Mouse (Mus musculus): ENCODE data around the gene Stx19. TPM values are rescaled to one million over a fixed set of nuclear protein-coding genes. Genes with fewer than 3 reads are reported as not detected.

Stx19 gene
- total and polyA plus RNA-seq, 3 experiments: 0.11 TPM; not detected in 2

- no peaks in the 10 kb centered on the region for H3K27me3 ChIP-seq (replicated peaks)
- H3K4me3 ChIP-seq (replicated peaks in 1 of 3; ENCODE audit: low read depth in 2 of 3, low read length in 2 of 3, poor library complexity in 1 of 3): no peak overlapping the region
- dilution Hi-C loops (cut with MboI; ENCODE audit: extremely low pct_ligation_motif_present, extremely low pct_unique_long_range_greater_than_20kb, low sequenced_read_pairs) (no loop called here), in situ Hi-C loops (cut with MboI; ENCODE audit: low pct_ligation_motif_present, low pct_unique_long_range_greater_than_20kb, low sequenced_read_pairs) (no loop called here)
- no peaks in the 10 kb centered on the region for H3K79me2 ChIP-seq (replicated peaks; ENCODE audit: control insufficient read depth, extremely low read depth, insufficient read depth, poor library complexity, severe bottlenecking)
- no peaks in the 10 kb centered on the region for H3K9me3 ChIP-seq (replicated peaks; ENCODE audit: low read length)
- H3K27ac ChIP-seq (ENCODE audit: insufficient read depth, low read depth): no peak overlapping the region
- no peak for TF ChIP-seq ZC3H11A (IDR thresholded peaks at IDR 0.05; ENCODE audit: low read depth, low read length)
- no peak for TF ChIP-seq USF2 (conservative IDR thresholded peaks at IDR 0.05; ENCODE audit: low read depth, low read length)
- TF ChIP-seq ELF1 (IDR thresholded peaks at IDR 0.05; ENCODE audit: low read depth, low read length): no peak
- no peak for TF ChIP-seq CHD2 (IDR thresholded peaks at IDR 0.05; ENCODE audit: low read length)
- no peak for TF ChIP-seq ETS1 (conservative IDR thresholded peaks at IDR 0.05; ENCODE audit: low read depth, low read length)
- no peak for TF ChIP-seq GABPA (IDR thresholded peaks at IDR 0.05; ENCODE audit: insufficient replicate concordance, low read depth, low read length)
- no peak for TF ChIP-seq JUN (IDR thresholded peaks at IDR 0.05; ENCODE audit: insufficient read depth, low read depth, low read length)
- no peak for TF ChIP-seq KAT2A (IDR thresholded peaks at IDR 0.05; ENCODE audit: insufficient replicate concordance, low read length)
- no peak for TF ChIP-seq POLR2AphosphoS2 (IDR thresholded peaks at IDR 0.05; ENCODE audit: low read depth, low read length)
- TF ChIP-seq TCF12 (IDR thresholded peaks at IDR 0.05; ENCODE audit: low read depth, low read length): no peak
- TF ChIP-seq CHD1 (IDR thresholded peaks at IDR 0.05; ENCODE audit: low read depth, low read length): no peak
- no peak for TF ChIP-seq MAX (IDR thresholded peaks at IDR 0.05; ENCODE audit: low read length)
- no peak for TF ChIP-seq MYC (IDR thresholded peaks at IDR 0.05; ENCODE audit: low read depth, low read length)
- TF ChIP-seq SIN3A (IDR thresholded peaks at IDR 0.05; ENCODE audit: low read length): no peak
- no peak for TF ChIP-seq IRF4 (IDR thresholded peaks at IDR 0.05; ENCODE audit: low read depth, low read length)
- peaks cover 0 to 8% of the 10 kb centered on the region in 2 experiments for H3K36me3 ChIP-seq (replicated peaks in 1 of 2; ENCODE audit: control insufficient read depth in 1 of 2, insufficient read depth in 1 of 2, low read length in 1 of 2)
- H3K4me2 ChIP-seq (ENCODE audit: insufficient read depth, low read depth, poor library complexity, severe bottlenecking): no peak overlapping the region
- no peaks in the 10 kb centered on the region for H3K4me1 ChIP-seq (ENCODE audit: control insufficient read depth in 1 of 2, insufficient read depth in 2 of 2)
- H3K9ac ChIP-seq (ENCODE audit: insufficient read depth, low read depth): no peak overlapping the region
- DNase-seq (ENCODE audit: extremely low read depth): no peak
Measured at GRCm38 (mm10) chr16:62813790-62814189, 686 bp upstream of the Stx19 start.

GRCm38 (mm10) chr16:62822472-62822871 is 8.0 kb downstream of the Stx19 start:
- Histone ChIP-seq H3K9me3 (replicated peaks; ENCODE audit: low read length) (no peaks in the 10 kb centered on the region), H3K9ac (ENCODE audit: insufficient read depth, low read depth) (no peak overlapping the region), H3K27me3 (replicated peaks) (no peaks in the 10 kb centered on the region), H3K4me2 (ENCODE audit: insufficient read depth, low read depth, poor library complexity, severe bottlenecking) (no peak overlapping the region), H3K4me1 (ENCODE audit: control insufficient read depth in 1 of 2, insufficient read depth in 2 of 2) (no peaks in the 10 kb centered on the region), H3K4me3 (replicated peaks in 1 of 3; ENCODE audit: low read depth in 2 of 3, low read length in 2 of 3, poor library complexity in 1 of 3) (no peak overlapping the region), H3K79me2 (replicated peaks; ENCODE audit: control insufficient read depth, extremely low read depth, insufficient read depth, poor library complexity, severe bottlenecking) (no peaks in the 10 kb centered on the region), H3K27ac (ENCODE audit: insufficient read depth, low read depth) (no peak overlapping the region), H3K36me3 (replicated peaks in 1 of 2; ENCODE audit: control insufficient read depth in 1 of 2, insufficient read depth in 1 of 2, low read length in 1 of 2) (peaks cover 0 to 19% of the 10 kb centered on the region in 2 experiments)
- dilution Hi-C loops (cut with MboI; ENCODE audit: extremely low pct_ligation_motif_present, extremely low pct_unique_long_range_greater_than_20kb, low sequenced_read_pairs) (no loop called here), in situ Hi-C loops (cut with MboI; ENCODE audit: low pct_ligation_motif_present, low pct_unique_long_range_greater_than_20kb, low sequenced_read_pairs) (no loop called here)
- DNase-seq (ENCODE audit: extremely low read depth): no peak
- TF ChIP-seq ZC3H11A (IDR thresholded peaks at IDR 0.05; ENCODE audit: low read depth, low read length): no peak
- no peak for TF ChIP-seq POLR2A (IDR thresholded peaks at IDR 0.05; ENCODE audit: low read depth, low read length)
- TF ChIP-seq SIN3A (IDR thresholded peaks at IDR 0.05; ENCODE audit: low read length): no peak
- no peak for TF ChIP-seq ETS1 (conservative IDR thresholded peaks at IDR 0.05; ENCODE audit: low read depth, low read length)
- TF ChIP-seq MYC (IDR thresholded peaks at IDR 0.05; ENCODE audit: low read depth, low read length): no peak
- no peak for TF ChIP-seq EP300 (IDR thresholded peaks at IDR 0.05; ENCODE audit: low read length)
- no peak for TF ChIP-seq MAX (IDR thresholded peaks at IDR 0.05; ENCODE audit: low read length)
- no peak for TF ChIP-seq JUN (IDR thresholded peaks at IDR 0.05; ENCODE audit: insufficient read depth, low read depth, low read length)
- TF ChIP-seq SMC3 (IDR thresholded peaks at IDR 0.05; ENCODE audit: low read depth, low read length): no peak
- no peak for TF ChIP-seq GABPA (IDR thresholded peaks at IDR 0.05; ENCODE audit: insufficient replicate concordance, low read depth, low read length)
- no peak for TF ChIP-seq NRF1 (IDR thresholded peaks at IDR 0.05; ENCODE audit: low read depth, low read length)
- TF ChIP-seq TBP (conservative IDR thresholded peaks at IDR 0.05; ENCODE audit: low read depth, low read length): no peak
- no peak for TF ChIP-seq POLR2AphosphoS2 (IDR thresholded peaks at IDR 0.05; ENCODE audit: low read depth, low read length)
- TF ChIP-seq MAFK (IDR thresholded peaks at IDR 0.05; ENCODE audit: insufficient replicate concordance, low read length): no peak
- TF ChIP-seq TCF12 (IDR thresholded peaks at IDR 0.05; ENCODE audit: low read depth, low read length): no peak
- no peak for TF ChIP-seq JUND (conservative IDR thresholded peaks at IDR 0.05; ENCODE audit: low read depth, low read length)
